Mouse (Mus musculus) hindbrain, embryonic 15.5 days (tissue): ENCODE data around the gene Ssr3. TPM values are rescaled to one million over a fixed set of nuclear protein-coding genes. Genes with fewer than 3 reads are reported as not detected.
"Not testable (repeated sequence)": the region's sequence is repeated elsewhere in the genome, so short reads cannot be mapped to it uniquely, and the experiment has no call there.

Experiments used
- ATAC-seq: fragments of 200-750 bp; cut with Nextera tagmentation; 2 replicates; pipeline ENCODE4 v1.8.0; 2017; ENCODE audit warnings: low read depth, moderate number of reproducible peaks, moderate TSS enrichment; ENCODE audit not compliant: low FRiP score
- H3K27ac ChIP-seq: fragments of 300-500 bp; sonication (generic); replicated peaks from 2 replicates; pipeline ENCODE4 v1.5.1; 2015; ENCODE audit warnings: mild to moderate bottlenecking, inconsistent platforms
- H3K27me3 ChIP-seq: fragments of 300-500 bp; sonication (generic); 2 replicates; pipeline ENCODE4 v1.6.1; 2015; ENCODE audit warnings: control low read depth, inconsistent platforms
- H3K36me3 ChIP-seq: fragments of 300-500 bp; sonication (generic); 2 replicates; pipeline ENCODE4 v1.6.1; 2015; ENCODE audit warnings: control low read depth, inconsistent platforms
- H3K4me1 ChIP-seq: fragments of 300-500 bp; sonication (generic); replicated peaks from 2 replicates; pipeline ENCODE4 v1.6.1; 2015; ENCODE audit warnings: control low read depth, inconsistent platforms
- H3K4me2 ChIP-seq: fragments of 300-500 bp; sonication (generic); 2 replicates; pipeline ENCODE4 v1.6.1; 2015; ENCODE audit warnings: moderate library complexity, mild to moderate bottlenecking, inconsistent platforms
- H3K4me3 ChIP-seq: fragments of 300-500 bp; sonication (generic); 2 replicates; pipeline ENCODE4 v1.5.1; 2015; ENCODE audit warnings: mild to moderate bottlenecking, inconsistent platforms
- H3K9ac ChIP-seq: fragments of 300-500 bp; sonication (generic); 2 replicates; pipeline ENCODE4 v1.6.1; 2015; ENCODE audit warnings: inconsistent platforms
- H3K9me3 ChIP-seq: fragments of 300-500 bp; sonication (generic); 2 replicates; pipeline ENCODE4 v1.6.1; 2016; ENCODE audit warnings: control low read depth, inconsistent platforms
- WGBS: fragments of 180-500 bp; shearing (Covaris S2); methylation state at CpG from one replicate; pipeline ENCODE4 v1.1.7; 2015; 5-methylcytosine and 5-hydroxymethylcytosine counted together
- polyA plus RNA-seq: library from polyadenylated mRNA; unstranded; fragments of >200 nt; fragmentation: Nextera tagmentation; extraction: Ambion mirVana; gene quantifications from 2 replicates; pipeline ENCODE4 v1.2.1, GENCODE M21; 2015

Gene Ssr3
- polyA plus RNA-seq, 1 experiment from 2014 or later = 163 TPM

DNA sequence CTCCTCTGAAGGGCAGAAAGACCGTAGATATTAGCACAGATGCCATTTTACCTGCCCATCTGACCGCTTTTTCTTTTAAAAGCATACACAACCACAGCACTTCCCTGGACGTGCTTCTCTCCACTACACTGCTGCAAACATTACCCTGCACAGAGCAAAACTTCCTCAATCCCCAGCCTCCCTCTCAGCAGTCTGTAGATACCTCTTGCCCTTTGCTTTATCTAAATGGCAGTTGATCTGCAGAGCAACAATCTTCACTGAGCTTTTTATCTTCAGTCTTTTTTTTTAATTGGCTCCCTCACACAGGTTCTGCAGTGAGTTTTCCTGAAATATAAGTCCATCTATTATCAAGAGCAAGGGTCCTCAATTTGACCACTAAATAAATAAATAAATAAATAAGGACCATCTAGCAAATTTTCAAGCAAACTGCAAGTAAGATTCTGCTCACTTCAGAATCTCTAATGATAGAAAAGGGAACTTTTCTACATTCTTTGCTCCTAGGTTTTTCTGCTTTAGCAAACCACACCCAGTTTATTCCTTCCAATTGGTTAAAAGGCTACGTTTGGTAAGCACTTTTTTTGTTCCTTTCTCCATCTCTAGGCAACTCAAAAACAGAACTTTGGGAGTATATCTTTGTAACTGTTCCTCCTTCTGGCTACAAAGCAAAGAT is 4.5 kb upstream of the Ssr3 start:
- Histone ChIP-seq H3K27ac (no peak overlapping the region), H3K9ac (no peak overlapping the region), H3K9me3 (no peaks in the 10 kb centered on the region), H3K4me2 (no peak overlapping the region), H3K27me3 (no peaks in the 10 kb centered on the region), H3K36me3 (no peaks in the 10 kb centered on the region), H3K4me3 (no peak overlapping the region), H3K4me1 (no peaks in the 10 kb centered on the region)
- ATAC-seq = no peak
- WGBS = 88% methylated on average over 4 of the region's 4 CpGs

DNA sequence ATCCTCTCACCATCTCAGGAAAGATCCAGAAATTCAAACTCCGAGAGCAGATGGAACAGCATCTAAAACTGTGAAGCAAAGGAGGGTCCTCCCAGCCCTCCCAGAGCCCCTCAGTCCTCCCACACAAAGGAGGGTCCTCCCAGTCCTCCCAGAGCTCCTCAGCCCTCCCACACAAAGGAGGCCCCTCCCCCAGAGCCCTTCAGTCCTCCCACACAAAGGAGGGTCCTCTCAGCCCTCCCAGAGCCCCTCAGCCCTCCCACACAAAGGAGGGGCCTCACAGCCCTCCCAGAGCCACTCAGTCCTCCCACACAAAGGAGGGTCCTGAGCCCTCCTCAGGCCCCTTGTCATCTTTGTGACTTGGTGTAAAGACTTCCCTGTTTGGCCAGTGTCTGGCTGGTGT is 2.7 kb upstream of the Ssr3 start:
- not testable (repeated sequence) for ATAC-seq

DNA sequence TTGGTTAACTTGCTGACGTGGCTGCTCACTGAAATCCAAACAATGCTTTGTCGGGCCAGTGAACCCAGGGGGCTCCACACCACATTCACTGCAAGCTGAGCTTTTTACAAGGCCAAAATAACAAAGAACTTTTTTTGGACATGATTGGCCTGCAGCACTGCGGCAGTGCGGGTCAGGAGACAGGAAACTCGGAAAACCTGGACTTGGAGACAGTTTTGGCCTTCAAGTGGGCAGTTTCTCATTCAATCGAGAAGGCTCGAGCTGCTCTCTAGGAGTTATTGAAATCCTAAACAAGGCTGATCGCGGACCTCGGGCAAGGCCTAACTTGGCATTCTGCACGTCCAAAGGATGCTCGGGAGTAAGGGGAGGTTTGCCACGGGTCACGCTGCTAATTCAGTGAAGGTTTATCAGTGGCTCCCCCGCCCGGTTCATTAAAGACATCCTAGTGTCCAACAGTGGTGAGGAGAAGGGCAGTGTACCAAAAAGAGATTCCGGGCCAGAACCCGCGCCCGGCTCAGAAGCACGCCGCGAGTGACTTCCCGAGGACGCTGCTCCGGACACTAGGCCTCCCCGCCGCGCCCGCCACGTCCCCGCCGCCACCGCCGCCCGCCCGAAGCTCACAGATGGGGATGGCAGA is 521 bp downstream of the Ssr3 start:
- WGBS = under 1% methylated on average over 37 of the region's 37 CpGs
- Histone ChIP-seq H3K4me1 (peaks cover 14% of the 10 kb centered on the region), H3K9me3 (no peaks in the 10 kb centered on the region), H3K4me2 (peak overlapping the region; percentile 73), H3K27ac (peak overlapping the region; percentile 90), H3K36me3 (peaks cover 17% of the 10 kb centered on the region), H3K4me3 (peak overlapping the region; percentile 77), H3K9ac (peak overlapping the region; percentile 85), H3K27me3 (no peaks in the 10 kb centered on the region)
- ATAC-seq = peak; percentile 78

More for the DNA sequence above, 2.7 kb upstream of the Ssr3 start:
- not testable (repeated sequence) for H3K36me3 ChIP-seq, H3K4me3 ChIP-seq, H3K27me3 ChIP-seq, H3K9ac ChIP-seq, H3K4me2 ChIP-seq, H3K27ac ChIP-seq, H3K9me3 ChIP-seq
- H3K4me1 ChIP-seq = peaks cover 14% of the 10 kb centered on the region
- 78% methylated on average over 1 of the region's 1 CpGs for WGBS

DNA sequence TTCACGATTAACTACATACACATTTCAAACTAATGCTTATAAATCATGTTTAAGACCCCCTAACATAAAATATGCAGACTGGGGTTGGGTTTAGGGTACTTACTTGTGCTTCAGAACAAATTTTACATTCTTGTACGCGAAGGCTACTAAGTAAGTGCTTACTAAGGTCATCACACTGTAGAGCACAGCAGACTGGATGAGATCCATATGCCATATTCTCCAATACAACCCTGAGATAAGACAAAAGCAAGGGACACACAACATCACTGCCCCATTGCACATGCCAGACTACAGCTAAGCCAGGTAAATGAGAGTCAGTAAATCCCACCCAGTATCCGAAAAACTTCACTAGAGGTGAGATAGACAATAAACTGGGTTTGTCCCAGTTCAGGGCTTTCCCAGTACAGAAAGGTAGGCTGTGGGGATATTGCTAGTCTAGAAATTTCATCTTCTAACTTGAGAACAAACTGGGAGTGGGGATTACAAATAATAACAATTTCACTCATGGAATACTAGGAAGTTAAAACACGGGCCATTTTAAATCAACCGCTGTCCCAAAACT is 1.1 kb downstream of the Ssr3 start:
- WGBS = 46% methylated on average over 6 of the region's 6 CpGs
- no peak for ATAC-seq
- Histone ChIP-seq H3K4me1 (peaks cover 14% of the 10 kb centered on the region), H3K9me3 (no peaks in the 10 kb centered on the region), H3K27ac (peak overlapping the region; percentile 90; the same call in 1 of the 2 replicates), H3K36me3 (peaks cover 23% of the 10 kb centered on the region), H3K27me3 (no peaks in the 10 kb centered on the region), H3K9ac (peak overlapping the region; percentile 85), H3K4me3 (peak overlapping the region; percentile 77), H3K4me2 (peak overlapping the region; percentile 73)

DNA sequence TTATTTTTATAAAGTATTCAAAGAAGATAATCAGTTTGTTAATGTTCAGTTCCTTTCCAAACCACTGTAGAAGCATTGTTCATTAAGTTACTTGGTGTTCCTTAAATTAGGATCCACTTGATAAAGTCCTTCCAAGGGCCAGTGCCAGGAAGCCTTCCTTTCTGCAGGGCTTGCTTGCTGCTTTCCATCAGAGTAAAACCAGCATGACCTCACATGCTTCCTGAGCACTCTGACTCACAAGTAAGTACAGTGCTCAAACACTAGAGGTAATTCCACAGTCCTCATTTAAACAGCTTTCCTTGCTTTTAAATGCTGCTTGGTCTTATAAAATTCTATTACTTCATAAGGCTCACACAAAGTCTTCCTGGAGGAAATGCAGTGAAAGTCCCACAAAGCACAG is 6.7 kb downstream of the Ssr3 start:
- Histone ChIP-seq H3K4me3 (no peak overlapping the region), H3K9me3 (no peaks in the 10 kb centered on the region), H3K4me2 (no peak overlapping the region), H3K36me3 (peaks cover 63% of the 10 kb centered on the region), H3K27ac (no peak overlapping the region), H3K4me1 (peaks cover 5% of the 10 kb centered on the region; the same call in 1 of the 2 replicates), H3K9ac (no peak overlapping the region), H3K27me3 (no peaks in the 10 kb centered on the region)
- no peak for ATAC-seq

DNA sequence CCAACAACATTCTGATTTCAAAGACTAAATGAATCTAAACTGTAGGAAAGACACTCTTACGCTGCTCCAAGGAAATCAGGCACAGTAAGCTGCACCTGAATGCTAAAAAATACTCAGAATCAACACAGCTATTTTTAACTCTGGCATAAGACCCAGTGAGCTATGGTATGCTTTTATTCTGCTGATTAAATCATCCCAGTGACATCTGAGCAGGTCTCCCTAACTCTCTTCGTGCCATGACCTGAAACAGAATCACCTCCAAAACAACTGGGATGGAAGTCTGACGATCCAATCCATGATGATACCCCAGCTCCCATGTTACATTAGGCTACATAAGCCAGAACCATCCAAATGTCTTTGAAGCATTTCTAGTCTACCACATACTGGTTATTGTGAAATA is 8.0 kb downstream of the Ssr3 start:
- Histone ChIP-seq H3K4me3 (no peak overlapping the region), H3K27ac (no peak overlapping the region), H3K4me1 (no peaks in the 10 kb centered on the region), H3K9me3 (no peaks in the 10 kb centered on the region), H3K4me2 (no peak overlapping the region), H3K9ac (no peak overlapping the region), H3K36me3 (peaks cover 69% of the 10 kb centered on the region), H3K27me3 (no peaks in the 10 kb centered on the region)
- WGBS = 95% methylated on average over 3 of the region's 3 CpGs
- ATAC-seq = no peak

DNA sequence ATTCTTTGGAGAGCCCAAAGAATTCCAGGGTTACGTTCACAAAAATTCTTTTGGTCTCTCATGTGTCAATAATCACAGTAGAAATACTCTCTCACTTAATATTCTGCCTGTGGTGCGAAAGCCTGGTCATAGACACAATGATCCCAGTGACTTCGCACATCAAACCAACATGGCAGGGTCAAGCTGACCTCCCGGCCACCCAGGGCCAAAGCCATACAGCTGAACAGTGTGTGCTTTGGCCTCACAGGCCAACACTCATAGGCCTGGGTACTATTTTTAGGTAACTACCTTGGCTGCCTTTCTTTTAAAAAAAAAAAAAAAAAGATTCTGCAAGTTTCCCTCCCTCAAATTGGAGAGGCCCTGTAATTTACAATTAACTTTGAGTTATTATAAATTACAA is 11.3 kb downstream of the Ssr3 start:
- H3K27me3 ChIP-seq = no peaks in the 10 kb centered on the region
- no peak overlapping the region for H3K4me3 ChIP-seq
- peaks cover 54% of the 10 kb centered on the region for H3K36me3 ChIP-seq
- no peak for ATAC-seq
- no peaks in the 10 kb centered on the region for H3K9me3 ChIP-seq
- H3K27ac ChIP-seq = no peak overlapping the region
- no peaks in the 10 kb centered on the region for H3K4me1 ChIP-seq
- no peak overlapping the region for H3K9ac ChIP-seq
- no peak overlapping the region for H3K4me2 ChIP-seq
- 80% methylated on average over 4 of the region's 4 CpGs for WGBS

DNA sequence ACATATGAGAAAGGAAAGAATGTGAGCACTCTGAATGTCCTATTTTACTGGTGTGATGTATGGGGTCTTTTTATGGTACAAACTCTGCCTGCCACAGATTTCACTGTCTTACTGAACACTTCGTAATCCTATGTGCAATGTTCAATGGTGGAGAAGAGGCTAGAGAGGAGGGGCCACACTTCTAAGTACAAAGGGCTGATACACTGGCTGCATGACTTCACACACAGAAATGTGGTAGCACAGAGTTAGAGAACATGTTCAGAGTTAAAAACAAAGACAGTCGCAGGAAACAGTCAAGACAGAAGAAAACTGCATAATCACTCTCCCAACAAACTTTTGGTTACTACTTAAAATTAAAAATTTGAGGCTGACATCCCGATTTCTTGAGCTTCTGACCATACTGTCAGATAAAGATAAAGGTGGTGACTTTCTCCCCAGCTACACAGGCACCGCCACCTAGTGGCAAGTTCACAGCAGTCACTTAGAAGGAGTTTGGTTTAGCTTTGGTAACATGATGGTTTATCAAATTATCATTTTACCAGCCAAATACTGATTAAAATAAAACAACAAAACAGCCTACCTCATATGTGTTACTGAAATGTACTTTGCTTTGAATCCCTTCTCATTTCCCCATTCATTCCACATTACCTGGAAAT is 12.4 kb downstream of the Ssr3 start:
- peaks cover 44% of the 10 kb centered on the region for H3K36me3 ChIP-seq
- 76% methylated on average over 4 of the region's 4 CpGs for WGBS

DNA sequence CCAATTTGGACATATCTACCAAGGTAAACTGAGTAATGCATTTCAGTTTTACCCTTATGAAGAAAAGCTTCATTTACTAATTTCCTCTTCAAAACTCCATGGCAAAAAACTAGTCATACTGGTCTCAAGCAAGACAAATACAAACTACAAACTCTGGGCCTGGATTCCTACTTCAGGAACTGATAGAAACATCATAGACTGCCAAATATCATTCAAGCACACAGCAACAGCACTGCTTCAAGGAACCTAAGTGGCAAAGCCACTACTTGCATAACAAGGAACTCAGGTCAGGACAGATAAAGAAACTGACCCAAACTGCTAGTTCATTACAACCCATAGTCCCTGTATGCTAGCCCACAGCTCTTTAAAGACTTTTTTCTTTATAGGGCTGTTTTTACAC is 13.7 kb downstream of the Ssr3 start:
- no peak for ATAC-seq

More for the DNA sequence above, 12.4 kb downstream of the Ssr3 start:
- Histone ChIP-seq H3K27ac (no peak overlapping the region), H3K4me1 (no peaks in the 10 kb centered on the region), H3K4me3 (no peak overlapping the region), H3K27me3 (no peaks in the 10 kb centered on the region), H3K9ac (no peak overlapping the region), H3K4me2 (no peak overlapping the region), H3K9me3 (no peaks in the 10 kb centered on the region)
- no peak for ATAC-seq

DNA sequence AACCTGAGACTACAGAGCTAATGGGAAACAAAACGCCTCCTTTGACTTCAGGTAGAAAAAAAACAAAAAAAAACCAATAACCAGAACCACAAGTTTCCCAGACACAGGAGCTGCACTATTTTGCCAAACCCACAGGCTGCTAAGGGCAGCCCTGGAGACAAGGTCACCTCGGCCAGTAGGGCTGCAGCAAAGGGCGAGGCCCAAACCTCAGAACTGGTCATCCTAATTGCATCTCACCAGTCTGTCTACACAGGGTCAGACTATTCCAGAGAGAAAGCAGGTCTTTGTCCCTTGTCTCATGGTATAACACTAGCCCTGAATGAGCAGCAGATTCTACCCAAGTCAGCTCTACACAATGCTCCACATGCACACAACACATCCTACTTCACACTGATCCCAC is 17.7 kb downstream of the Ssr3 start:
- no peaks in the 10 kb centered on the region for H3K4me1 ChIP-seq
- H3K4me2 ChIP-seq = no peak overlapping the region
- 86% methylated on average over 3 of the region's 3 CpGs for WGBS
- no peaks in the 10 kb centered on the region for H3K27me3 ChIP-seq
- no peak overlapping the region for H3K9ac ChIP-seq
- H3K36me3 ChIP-seq = peaks cover 25% of the 10 kb centered on the region
- H3K9me3 ChIP-seq = no peaks in the 10 kb centered on the region
- no peak overlapping the region for H3K4me3 ChIP-seq
- H3K27ac ChIP-seq = no peak overlapping the region
- ATAC-seq = no peak

More for the DNA sequence above, 13.7 kb downstream of the Ssr3 start:
- peaks cover 38% of the 10 kb centered on the region for H3K36me3 ChIP-seq
- no peaks in the 10 kb centered on the region for H3K4me1 ChIP-seq
- no peak overlapping the region for H3K9ac ChIP-seq
- H3K27me3 ChIP-seq = no peaks in the 10 kb centered on the region
- no peak overlapping the region for H3K4me3 ChIP-seq
- no peak overlapping the region for H3K27ac ChIP-seq
- no peak overlapping the region for H3K4me2 ChIP-seq
- H3K9me3 ChIP-seq = no peaks in the 10 kb centered on the region

DNA sequence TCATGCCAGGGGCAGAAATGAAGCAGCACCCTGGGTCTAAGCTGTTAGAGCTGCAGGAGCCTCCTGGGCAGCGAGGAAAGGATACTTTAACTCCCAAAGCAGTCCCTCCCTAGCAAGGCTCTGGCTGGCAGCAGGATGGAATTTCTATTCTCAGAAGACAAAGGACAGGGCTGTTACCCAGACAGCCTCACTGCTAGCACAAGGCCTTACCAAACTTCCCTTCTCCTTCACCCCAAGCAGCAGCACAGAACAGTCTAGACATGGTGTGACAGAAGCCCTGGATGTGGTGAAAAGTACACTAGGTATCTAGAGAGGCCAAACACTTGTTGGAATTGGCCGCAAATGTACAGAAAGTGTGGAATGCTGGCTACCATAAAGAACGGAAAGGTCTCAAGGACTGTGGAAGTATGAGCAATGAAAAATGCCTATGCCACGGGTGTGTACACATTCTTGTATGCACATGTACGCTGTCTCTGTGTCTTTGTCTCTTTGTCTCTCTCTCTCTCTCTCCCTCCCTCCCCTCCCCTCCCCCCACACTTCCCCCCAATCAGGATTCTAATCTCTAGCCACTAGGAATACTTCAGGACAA is 18.7 kb downstream of the Ssr3 start:
- ATAC-seq = no peak
- WGBS = 75% methylated on average over 5 of the region's 5 CpGs

DNA sequence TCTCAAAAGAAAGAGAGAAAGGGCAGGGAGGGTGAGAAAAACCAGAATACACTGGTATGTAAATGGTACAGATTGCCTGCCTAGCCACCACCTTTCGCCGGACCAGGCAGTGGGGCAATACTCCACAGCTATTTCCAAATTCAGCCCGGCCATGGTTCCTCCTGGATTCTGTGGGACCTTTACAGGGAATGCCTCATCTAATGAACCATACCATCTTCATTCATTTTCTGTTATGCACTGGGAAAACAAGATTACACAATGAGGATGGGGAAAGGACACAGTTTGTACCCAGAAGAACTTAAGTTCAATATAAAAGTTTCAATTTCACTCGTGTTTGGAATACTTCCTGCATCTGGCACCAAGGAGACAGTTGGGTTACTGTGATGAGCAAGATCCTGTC is 19.9 kb downstream of the Ssr3 start:
- H3K36me3 ChIP-seq = peaks cover 22% of the 10 kb centered on the region
- 91% methylated on average over 4 of the region's 4 CpGs for WGBS
- no peak overlapping the region for H3K27ac ChIP-seq
- no peaks in the 10 kb centered on the region for H3K9me3 ChIP-seq
- no peak for ATAC-seq
- H3K4me2 ChIP-seq = no peak overlapping the region
- no peaks in the 10 kb centered on the region for H3K4me1 ChIP-seq
- no peak overlapping the region for H3K9ac ChIP-seq
- H3K4me3 ChIP-seq = no peak overlapping the region
- no peaks in the 10 kb centered on the region for H3K27me3 ChIP-seq

More for the DNA sequence above, 18.7 kb downstream of the Ssr3 start:
- Histone ChIP-seq H3K9ac (no peak overlapping the region), H3K9me3 (no peaks in the 10 kb centered on the region), H3K4me1 (no peaks in the 10 kb centered on the region), H3K4me2 (no peak overlapping the region), H3K27me3 (no peaks in the 10 kb centered on the region), H3K4me3 (no peak overlapping the region), H3K27ac (no peak overlapping the region), H3K36me3 (peaks cover 22% of the 10 kb centered on the region)
